Mouse (Mus musculus): ENCODE data around the gene Strada. TPM values are rescaled to one million over a fixed set of nuclear protein-coding genes. Genes with fewer than 3 reads are reported as not detected.

The Strada gene
- 35.5 TPM for polyA plus RNA-seq (2015; fragmentation: Illumina TruSeq; extraction: RNeasy Lipid Tissue Mini Kit (QIAGEN cat#74804); ENCODE audit: insufficient read depth, low replicate concordance)

GRCm38 (mm10) chr11:106202123-106202465, at the start of gene Strada:
Gene Strada, minus strand, starts transcription at chr11:106202168.

GRCm38 (mm10) chr11:106216730-106217490, 14.9 kb upstream of the Strada start, which contains the start of gene Ddx42:
Gene Ddx42, plus strand, starts transcription at chr11:106216926.

GRCm38 (mm10) chr11:106215927-106216729, 14.2 kb upstream of the Strada start, which contains the start of gene Ccdc47:
Gene Ccdc47, minus strand, starts transcription at chr11:106216344.

GRCm38 (mm10) chr11:106160841-106161721, 40.9 kb downstream of the Strada start, which contains the start of the genes Gm10840 and Limd2:
Gene Gm10840, plus strand, starts transcription at chr11:106160850.
Gene Limd2, minus strand, starts transcription at chr11:106160860.

Other genes with a start within 250 kb of the Strada start
- gene Cyb561, start 248.8 kb downstream of the Strada start, polyA plus RNA-seq (2015; fragmentation: Illumina TruSeq; extraction: RNeasy Lipid Tissue Mini Kit (QIAGEN cat#74804); ENCODE audit: insufficient read depth, low replicate concordance), result 2.0 TPM
- gene Ace, start 234.2 kb downstream of the Strada start, polyA plus RNA-seq (2015; fragmentation: Illumina TruSeq; extraction: RNeasy Lipid Tissue Mini Kit (QIAGEN cat#74804); ENCODE audit: insufficient read depth, low replicate concordance), result 8.4 TPM
- not detected for gene Ace3, start 207.5 kb downstream of the Strada start, polyA plus RNA-seq (2015; fragmentation: Illumina TruSeq; extraction: RNeasy Lipid Tissue Mini Kit (QIAGEN cat#74804); ENCODE audit: insufficient read depth, low replicate concordance)
- gene Kcnh6, start 194.0 kb downstream of the Strada start, polyA plus RNA-seq (2015; fragmentation: Illumina TruSeq; extraction: RNeasy Lipid Tissue Mini Kit (QIAGEN cat#74804); ENCODE audit: insufficient read depth, low replicate concordance), result not detected
- 67.7 TPM for gene Dcaf7, start 165.3 kb downstream of the Strada start, polyA plus RNA-seq (2015; fragmentation: Illumina TruSeq; extraction: RNeasy Lipid Tissue Mini Kit (QIAGEN cat#74804); ENCODE audit: insufficient read depth, low replicate concordance)
- 15.3 TPM for gene Taco1, start 136.1 kb downstream of the Strada start, polyA plus RNA-seq (2015; fragmentation: Illumina TruSeq; extraction: RNeasy Lipid Tissue Mini Kit (QIAGEN cat#74804); ENCODE audit: insufficient read depth, low replicate concordance)
- gene Map3k3, start 117.6 kb downstream of the Strada start, polyA plus RNA-seq (2015; fragmentation: Illumina TruSeq; extraction: RNeasy Lipid Tissue Mini Kit (QIAGEN cat#74804); ENCODE audit: insufficient read depth, low replicate concordance), result 60.8 TPM
- not detected for gene Gm10840, start 41.3 kb downstream of the Strada start, polyA plus RNA-seq (2015; fragmentation: Illumina TruSeq; extraction: RNeasy Lipid Tissue Mini Kit (QIAGEN cat#74804); ENCODE audit: insufficient read depth, low replicate concordance)
- 322 TPM for gene Limd2, start 41.3 kb downstream of the Strada start, polyA plus RNA-seq (2015; fragmentation: Illumina TruSeq; extraction: RNeasy Lipid Tissue Mini Kit (QIAGEN cat#74804); ENCODE audit: insufficient read depth, low replicate concordance)
- 113 TPM for gene Ccdc47, start 14.2 kb upstream of the Strada start, polyA plus RNA-seq (2015; fragmentation: Illumina TruSeq; extraction: RNeasy Lipid Tissue Mini Kit (QIAGEN cat#74804); ENCODE audit: insufficient read depth, low replicate concordance)
- gene Ddx42, start 14.8 kb upstream of the Strada start, polyA plus RNA-seq (2015; fragmentation: Illumina TruSeq; extraction: RNeasy Lipid Tissue Mini Kit (QIAGEN cat#74804); ENCODE audit: insufficient read depth, low replicate concordance), result 89.4 TPM
- gene Ftsj3, start 53.9 kb upstream of the Strada start, polyA plus RNA-seq (2015; fragmentation: Illumina TruSeq; extraction: RNeasy Lipid Tissue Mini Kit (QIAGEN cat#74804); ENCODE audit: insufficient read depth, low replicate concordance), result 75.9 TPM
- gene Psmc5, start 54.0 kb upstream of the Strada start, polyA plus RNA-seq (2015; fragmentation: Illumina TruSeq; extraction: RNeasy Lipid Tissue Mini Kit (QIAGEN cat#74804); ENCODE audit: insufficient read depth, low replicate concordance), result 94.7 TPM
- gene Smarcd2, start 70.8 kb upstream of the Strada start, polyA plus RNA-seq (2015; fragmentation: Illumina TruSeq; extraction: RNeasy Lipid Tissue Mini Kit (QIAGEN cat#74804); ENCODE audit: insufficient read depth, low replicate concordance), result 94.5 TPM
- 0.26 TPM for gene Tcam1, start 74.5 kb upstream of the Strada start, polyA plus RNA-seq (2015; fragmentation: Illumina TruSeq; extraction: RNeasy Lipid Tissue Mini Kit (QIAGEN cat#74804); ENCODE audit: insufficient read depth, low replicate concordance)
- 1.0 TPM for gene Gh, start 99.7 kb upstream of the Strada start, polyA plus RNA-seq (2015; fragmentation: Illumina TruSeq; extraction: RNeasy Lipid Tissue Mini Kit (QIAGEN cat#74804); ENCODE audit: insufficient read depth, low replicate concordance)
- 960 TPM for gene Cd79b, start 112.6 kb upstream of the Strada start, polyA plus RNA-seq (2015; fragmentation: Illumina TruSeq; extraction: RNeasy Lipid Tissue Mini Kit (QIAGEN cat#74804); ENCODE audit: insufficient read depth, low replicate concordance)
- gene Scn4a, start 151.1 kb upstream of the Strada start, polyA plus RNA-seq (2015; fragmentation: Illumina TruSeq; extraction: RNeasy Lipid Tissue Mini Kit (QIAGEN cat#74804); ENCODE audit: insufficient read depth, low replicate concordance), result 6.6 TPM
- 0.33 TPM for gene Prr29, start 163.3 kb upstream of the Strada start, polyA plus RNA-seq (2015; fragmentation: Illumina TruSeq; extraction: RNeasy Lipid Tissue Mini Kit (QIAGEN cat#74804); ENCODE audit: insufficient read depth, low replicate concordance)
- 103 TPM for gene Icam2, start 185.9 kb upstream of the Strada start, polyA plus RNA-seq (2015; fragmentation: Illumina TruSeq; extraction: RNeasy Lipid Tissue Mini Kit (QIAGEN cat#74804); ENCODE audit: insufficient read depth, low replicate concordance)